Mouse (Mus musculus) intestine, embryonic 16.5 days (tissue): Measurements from ENCODE around the gene Abhd14a. TPM values are rescaled to one million over a fixed set of nuclear protein-coding genes. Genes with fewer than 3 reads are reported as not detected.

ENCODE experiments used
- ATAC-seq: fragments of 200-750 bp; cut with Nextera tagmentation; 2 replicates; pipeline ENCODE4 v1.8.0; 2017; ENCODE audit warnings: moderate TSS enrichment, moderate library complexity
- H3K27ac ChIP-seq: fragments of 300-500 bp; sonication (generic); 2 replicates; pipeline ENCODE4 v1.5.1; 2014; ENCODE audit warnings: mild to moderate bottlenecking, low read length
- H3K27me3 ChIP-seq: fragments of 300-500 bp; sonication (generic); replicated peaks from 2 replicates; pipeline ENCODE4 v1.6.1; 2014; ENCODE audit warnings: low read length, control low read depth, mixed read lengths; ENCODE audit not compliant: control insufficient read depth, insufficient read depth
- H3K36me3 ChIP-seq: fragments of 300-500 bp; sonication (generic); 2 replicates; pipeline ENCODE4 v1.6.1; 2014; ENCODE audit warnings: low read length, control low read depth; ENCODE audit not compliant: control insufficient read depth, insufficient read depth
- H3K4me1 ChIP-seq: fragments of 300-500 bp; sonication (generic); 2 replicates; pipeline ENCODE4 v1.6.1; 2014; ENCODE audit warnings: low read length, control low read depth, mixed read lengths; ENCODE audit not compliant: control insufficient read depth, insufficient read depth
- H3K4me2 ChIP-seq: fragments of 300-500 bp; sonication (generic); 2 replicates; pipeline ENCODE4 v1.6.1; 2014; ENCODE audit warnings: low read depth, low read length, control low read depth
- H3K4me3 ChIP-seq: fragments of 300-500 bp; sonication (generic); 2 replicates; pipeline ENCODE4 v1.5.1; 2014; ENCODE audit warnings: mild to moderate bottlenecking, low read length
- H3K9ac ChIP-seq: fragments of 300-500 bp; sonication (generic); 2 replicates; pipeline ENCODE4 v1.6.1; 2014; ENCODE audit warnings: low read depth, low read length
- H3K9me3 ChIP-seq: fragments of 300-500 bp; sonication (generic); 2 replicates; pipeline ENCODE4 v1.6.1; 2016; ENCODE audit warnings: low read length, control low read depth; ENCODE audit not compliant: control insufficient read depth
- WGBS: fragments of 180-500 bp; shearing (Covaris S2); extraction: QIAGEN DNeasy Blood & Tissue Kit; methylation state at CpG from one replicate; pipeline ENCODE4 v1.1.7; 2014; 5-methylcytosine and 5-hydroxymethylcytosine counted together
- polyA plus RNA-seq: library from polyadenylated mRNA; unstranded; fragments of >200 nt; fragmentation: Nextera tagmentation; extraction: Ambion mirVana; gene quantifications from 2 replicates; pipeline ENCODE4 v1.2.1, GENCODE M21; 2015

The Abhd14a gene
- polyA plus RNA-seq, 1 experiment from 2014 or later: 52.0 TPM

DNA sequence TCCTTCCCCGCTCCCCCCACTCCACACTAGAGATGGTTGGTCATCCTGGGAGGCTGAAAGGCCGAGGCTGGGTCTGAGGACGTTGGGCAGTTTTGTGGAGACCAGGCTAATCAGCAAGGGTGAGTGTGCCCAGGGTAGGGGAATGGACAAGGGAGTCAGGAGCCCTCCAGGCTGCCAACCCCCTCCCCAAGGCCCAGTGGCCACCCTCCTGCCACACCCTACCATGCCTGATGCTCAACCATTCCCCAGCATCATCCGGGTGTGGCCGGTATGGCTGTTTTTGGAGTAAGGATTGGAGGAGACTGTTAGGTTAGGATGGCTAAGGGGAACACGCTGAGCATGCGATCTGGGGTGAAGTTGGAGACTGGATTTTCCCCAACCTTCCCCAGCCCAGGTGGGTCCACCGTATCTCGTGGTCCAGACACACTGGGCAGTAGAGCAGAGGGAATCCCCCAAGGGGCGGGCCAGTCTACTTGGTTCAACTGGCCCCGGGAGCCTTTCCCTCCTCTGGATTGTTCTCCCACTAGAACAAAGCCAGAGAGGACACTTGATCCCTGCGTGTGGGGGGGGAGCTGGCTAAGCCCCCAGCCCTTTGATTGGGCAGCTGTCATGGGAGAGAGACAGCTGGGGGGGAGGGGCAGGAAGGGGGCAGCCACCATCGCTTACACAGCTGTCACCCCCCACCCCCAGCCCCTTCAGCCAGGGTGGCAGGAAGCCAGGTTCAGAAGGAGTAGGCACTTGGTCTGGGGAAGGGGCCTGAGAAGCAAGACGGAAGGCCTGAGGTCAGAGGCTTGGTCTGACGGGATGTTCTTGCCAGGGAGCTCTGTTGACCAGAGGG is 9.1 kb upstream of the Abhd14a start:
- Histone ChIP-seq H3K4me1 (peaks cover 41% of the 10 kb centered on the region), H3K36me3 (no peaks in the 10 kb centered on the region), H3K9me3 (no peaks in the 10 kb centered on the region), H3K9ac (peak overlapping the region; percentile 32), H3K27ac (peak overlapping the region; percentile 26; the same call in 1 of the 2 replicates), H3K27me3 (no peaks in the 10 kb centered on the region), H3K4me2 (peak overlapping the region; percentile 1), H3K4me3 (no peak overlapping the region)
- ATAC-seq: no peak
- 47% methylated on average over 15 of the region's 15 CpGs for WGBS

DNA sequence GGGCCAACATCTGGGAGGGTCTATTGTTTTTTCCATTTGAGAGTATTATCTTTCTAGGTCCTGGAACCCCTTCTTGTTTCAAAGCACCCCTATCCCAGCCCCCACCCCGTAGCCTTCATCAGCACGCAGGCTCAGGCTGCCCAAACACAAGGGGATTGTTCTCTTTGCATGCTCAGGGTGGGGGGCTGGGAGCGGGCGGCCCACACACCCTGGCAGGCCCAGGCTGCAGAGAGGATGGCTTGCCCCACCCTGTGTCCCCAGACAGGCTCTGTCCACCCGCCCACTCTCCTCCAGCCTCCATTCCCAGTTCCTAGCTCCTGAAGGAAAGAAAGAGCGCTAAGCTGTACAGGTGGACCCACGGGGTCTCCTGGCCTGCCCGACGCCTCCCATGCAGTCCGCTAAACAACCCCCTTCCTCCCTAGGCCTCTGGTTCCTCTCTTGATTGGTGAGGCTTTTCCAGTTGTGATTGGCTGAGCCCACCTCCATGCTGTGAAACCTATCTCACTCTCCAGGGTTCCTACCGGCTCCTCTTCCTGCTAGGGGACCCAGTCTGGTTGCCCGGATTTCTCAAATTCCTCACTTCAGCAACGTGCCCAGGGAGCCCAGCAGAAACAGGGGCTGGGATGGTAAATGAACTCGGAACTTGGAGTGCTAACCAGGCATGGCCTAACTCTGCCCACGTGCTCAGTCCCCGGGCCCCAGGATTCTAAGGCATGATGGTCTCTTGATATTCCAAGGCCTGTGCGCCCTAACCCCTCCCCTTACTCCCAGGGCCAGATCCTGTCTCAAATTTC is 7.6 kb upstream of the Abhd14a start:
- no peaks in the 10 kb centered on the region for H3K27me3 ChIP-seq
- H3K27ac ChIP-seq: peak overlapping the region; percentile 55; the same call in 1 of the 2 replicates
- peaks cover 53% of the 10 kb centered on the region for H3K4me1 ChIP-seq
- no peaks in the 10 kb centered on the region for H3K9me3 ChIP-seq
- 9% methylated on average over 17 of the region's 17 CpGs for WGBS
- no peak for ATAC-seq
- H3K4me2 ChIP-seq: peak overlapping the region; percentile 97
- H3K4me3 ChIP-seq: peak overlapping the region; percentile 71
- no peaks in the 10 kb centered on the region for H3K36me3 ChIP-seq
- H3K9ac ChIP-seq: peak overlapping the region; percentile 81

DNA sequence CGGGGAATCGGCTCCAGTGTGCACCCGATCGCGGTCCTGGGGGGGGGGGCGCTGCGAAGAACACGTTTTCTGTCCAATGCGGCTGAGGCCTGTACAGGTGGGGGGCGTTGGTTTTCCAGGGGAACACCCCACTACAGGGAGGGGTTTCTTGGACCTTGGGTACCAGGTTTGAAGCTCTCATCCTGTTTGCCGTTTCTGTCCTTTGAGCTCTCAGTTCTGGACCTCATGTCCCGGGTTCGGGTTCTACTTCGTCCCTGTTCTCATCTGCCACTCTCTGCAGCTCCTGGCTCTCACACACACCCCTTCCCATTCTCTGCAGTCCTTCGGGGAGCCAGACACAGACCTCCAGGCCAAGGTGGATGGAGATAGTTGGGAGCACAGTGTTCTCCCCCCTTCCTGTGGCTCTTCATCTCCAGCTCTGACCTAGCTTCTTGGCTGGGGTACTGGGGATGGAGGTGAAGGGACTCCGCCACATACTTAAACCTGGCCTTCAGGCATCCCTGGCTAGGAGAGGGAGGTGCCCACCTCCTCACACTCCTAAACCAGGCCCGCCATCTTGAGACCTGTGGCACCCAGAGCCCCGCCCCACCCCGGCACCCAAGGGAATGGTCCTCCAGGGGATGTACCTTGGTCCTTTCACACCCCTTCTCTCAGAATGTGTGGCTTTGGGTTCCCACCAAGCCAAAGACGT is 6.7 kb upstream of the Abhd14a start:
- peak; percentile 23 for ATAC-seq
- no peaks in the 10 kb centered on the region for H3K27me3 ChIP-seq
- no peaks in the 10 kb centered on the region for H3K36me3 ChIP-seq
- peaks cover 58% of the 10 kb centered on the region for H3K4me1 ChIP-seq
- H3K27ac ChIP-seq: peak overlapping the region; percentile 63
- 4% methylated on average over 19 of the region's 20 CpGs for WGBS
- peak overlapping the region; percentile 71 for H3K4me3 ChIP-seq
- H3K9me3 ChIP-seq: no peaks in the 10 kb centered on the region
- H3K9ac ChIP-seq: peak overlapping the region; percentile 81
- H3K4me2 ChIP-seq: peak overlapping the region; percentile 97

DNA sequence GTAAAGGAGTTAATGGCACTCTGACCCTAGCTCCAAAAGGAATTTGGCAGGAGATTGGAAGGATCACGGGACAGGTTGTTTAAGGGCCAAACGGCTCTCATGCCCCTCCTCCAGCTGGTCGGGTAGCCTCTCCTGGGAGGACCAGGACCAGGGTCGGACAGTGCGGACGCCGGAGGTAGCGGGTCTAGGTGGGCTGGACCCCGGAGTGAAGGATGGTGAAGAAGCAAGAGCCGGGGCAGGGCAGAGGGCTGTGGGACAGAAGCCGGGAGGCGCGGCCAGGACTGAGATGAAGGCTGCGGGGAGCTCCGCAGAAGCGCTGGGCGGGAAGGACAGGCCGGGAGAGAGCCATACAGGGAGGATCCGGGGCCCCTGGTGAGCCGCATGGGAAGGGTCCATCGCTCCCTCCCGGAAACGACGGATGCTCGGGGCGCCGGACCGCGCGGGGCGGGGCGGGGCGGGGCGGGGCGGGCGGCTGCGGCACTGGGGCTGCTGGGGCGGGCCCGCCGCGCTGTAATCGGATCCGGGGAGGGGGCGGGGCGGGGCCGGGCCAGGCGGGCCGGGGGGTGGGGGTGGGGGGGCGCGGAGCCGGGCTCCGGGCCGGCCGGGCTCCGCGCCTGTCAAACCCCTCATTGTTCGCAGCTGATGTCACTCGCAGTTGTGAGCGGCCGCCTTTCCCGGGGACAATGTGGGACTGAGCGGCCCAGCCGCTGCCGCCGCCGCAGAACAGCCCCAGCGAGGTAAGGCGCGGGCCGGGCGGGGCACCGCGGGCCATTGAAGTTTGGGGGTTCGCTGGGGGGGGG is 6.0 kb upstream of the Abhd14a start, which contains the start of gene Pcbp4:
TSS of gene Pcbp4 (plus strand) at position 21 of the 800 bp plus-strand sequence.
- peak within 1 kb of the TSS; percentile 85 for H3K27ac ChIP-seq
- H3K9ac ChIP-seq: peak within 1 kb of the TSS; percentile 83
- H3K4me1 ChIP-seq: peaks cover 64% of the 10 kb centered on the region
- no peaks in the 10 kb centered on the region for H3K9me3 ChIP-seq
- H3K4me2 ChIP-seq: peak within 1 kb of the TSS; percentile 97
- no peaks in the 10 kb centered on the region for H3K27me3 ChIP-seq
- ATAC-seq: peak; percentile 75
- WGBS: 0% methylated on average over 41 of the region's 74 CpGs
- H3K4me3 ChIP-seq: peak within 1 kb of the TSS; percentile 71
- H3K36me3 ChIP-seq: no peaks in the 10 kb centered on the region

DNA sequence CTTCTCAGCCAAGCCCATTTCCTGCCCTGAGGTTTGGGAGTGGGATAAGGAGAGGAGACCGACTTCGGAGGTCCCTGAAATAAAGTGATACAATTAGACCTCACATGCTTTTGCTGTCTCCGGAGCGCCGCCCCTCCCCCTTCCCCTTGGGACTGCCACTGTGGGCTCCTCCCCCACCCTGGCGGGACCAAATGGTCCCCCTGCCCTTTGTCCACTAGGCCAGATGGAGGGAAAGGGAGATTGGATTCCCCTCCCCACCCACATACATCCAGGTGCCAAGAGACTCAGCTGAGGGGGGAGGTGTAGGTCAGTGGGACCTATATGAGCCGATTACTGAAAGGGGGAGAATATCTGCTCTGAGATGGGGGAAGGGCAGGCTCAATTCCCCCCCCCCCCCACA is 5.3 kb upstream of the Abhd14a start:
- peak overlapping the region; percentile 71 for H3K4me3 ChIP-seq
- H3K27me3 ChIP-seq: no peaks in the 10 kb centered on the region
- no peak for ATAC-seq

DNA sequence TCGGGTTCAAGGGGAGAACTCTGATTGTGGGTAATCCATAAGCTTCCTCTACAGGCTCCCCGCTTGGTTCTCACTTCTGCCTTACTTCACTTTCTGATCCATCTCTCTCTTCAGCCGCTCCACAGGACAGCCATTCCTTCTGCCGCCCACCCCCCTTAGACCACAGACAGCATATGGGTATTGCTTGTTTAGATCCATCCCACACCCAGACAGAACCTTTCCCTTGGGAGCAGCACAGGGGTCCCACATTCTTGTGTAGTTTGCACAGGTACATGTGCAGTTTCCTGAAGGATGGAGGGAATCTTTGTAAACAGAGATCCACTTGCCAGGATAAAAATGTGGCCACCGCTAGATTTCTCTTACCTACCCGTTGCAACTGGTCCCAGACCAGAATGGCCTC is 4.9 kb upstream of the Abhd14a start:
- H3K27me3 ChIP-seq: no peaks in the 10 kb centered on the region
- ATAC-seq: no peak
- no peaks in the 10 kb centered on the region for H3K36me3 ChIP-seq
- no peak overlapping the region for H3K4me2 ChIP-seq
- WGBS: 40% methylated on average over 6 of the region's 6 CpGs
- no peak overlapping the region for H3K4me3 ChIP-seq
- peaks cover 70% of the 10 kb centered on the region for H3K4me1 ChIP-seq
- no peak overlapping the region for H3K9ac ChIP-seq
- H3K27ac ChIP-seq: 0 out of 2 replicates have a peak overlapping the region, but pooled peaks have one; percentile 7
- H3K9me3 ChIP-seq: no peaks in the 10 kb centered on the region

More for the DNA sequence above, 5.3 kb upstream of the Abhd14a start:
- Histone ChIP-seq H3K27ac (0 out of 2 replicates have a peak overlapping the region, but pooled peaks have one; percentile 7), H3K4me2 (peak overlapping the region; percentile 97), H3K4me1 (peaks cover 70% of the 10 kb centered on the region), H3K9me3 (no peaks in the 10 kb centered on the region), H3K9ac (peak overlapping the region; percentile 83; the same call in 1 of the 2 replicates), H3K36me3 (no peaks in the 10 kb centered on the region)
- WGBS: 10% methylated on average over 7 of the region's 7 CpGs

DNA sequence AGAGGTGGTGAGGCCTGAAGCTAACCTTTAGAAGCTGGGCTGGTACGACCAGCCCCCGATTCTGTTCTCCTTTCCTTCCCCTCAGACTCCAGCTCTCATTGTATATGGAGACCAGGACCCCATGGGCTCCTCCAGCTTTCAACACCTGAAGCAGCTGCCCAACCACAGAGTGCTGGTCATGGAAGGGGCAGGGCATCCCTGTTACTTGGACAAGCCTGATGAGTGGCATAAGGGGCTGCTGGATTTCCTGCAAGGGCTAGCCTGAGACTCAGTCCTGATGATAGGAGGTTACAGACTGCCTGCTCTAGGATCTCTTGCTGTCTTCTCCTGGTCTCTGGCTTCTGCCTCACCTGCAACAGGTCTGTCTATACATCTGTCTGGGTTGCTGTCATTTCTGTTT is 4.4 kb upstream of the Abhd14a start:
- H3K36me3 ChIP-seq: no peaks in the 10 kb centered on the region
- H3K27me3 ChIP-seq: no peaks in the 10 kb centered on the region
- H3K4me1 ChIP-seq: peaks cover 65% of the 10 kb centered on the region
- no peak overlapping the region for H3K4me3 ChIP-seq
- H3K4me2 ChIP-seq: no peak overlapping the region
- no peaks in the 10 kb centered on the region for H3K9me3 ChIP-seq
- H3K27ac ChIP-seq: no peak overlapping the region
- H3K9ac ChIP-seq: no peak overlapping the region
- no peak for ATAC-seq
- WGBS: 55% methylated on average over 2 of the region's 2 CpGs

DNA sequence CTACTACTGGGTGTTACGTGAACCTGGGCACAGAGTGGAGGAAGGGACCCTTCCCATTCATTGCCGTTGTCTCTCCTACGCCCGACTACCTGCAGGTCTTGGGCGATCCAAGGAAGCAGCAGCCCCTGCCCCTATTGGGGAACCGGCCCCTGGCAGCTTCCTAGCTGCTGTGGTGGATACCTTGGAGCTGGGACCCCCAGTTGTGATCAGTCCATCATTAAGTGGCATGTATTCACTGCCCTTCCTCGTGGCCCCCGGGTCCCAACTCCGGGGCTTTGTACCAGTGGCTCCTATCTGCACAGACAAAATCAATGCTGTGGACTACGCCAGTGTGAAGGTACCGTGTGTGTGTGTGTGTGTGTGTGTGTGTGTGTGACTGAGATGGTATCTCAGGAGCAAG is 3.8 kb upstream of the Abhd14a start:
- H3K27ac ChIP-seq: no peak overlapping the region
- H3K4me2 ChIP-seq: no peak overlapping the region

More for the DNA sequence above, 3.8 kb upstream of the Abhd14a start:
- peaks cover 64% of the 10 kb centered on the region for H3K4me1 ChIP-seq
- H3K9ac ChIP-seq: no peak overlapping the region
- no peaks in the 10 kb centered on the region for H3K36me3 ChIP-seq
- no peaks in the 10 kb centered on the region for H3K27me3 ChIP-seq
- no peak overlapping the region for H3K4me3 ChIP-seq
- no peaks in the 10 kb centered on the region for H3K9me3 ChIP-seq
- ATAC-seq: no peak
- 69% methylated on average over 11 of the region's 11 CpGs for WGBS
